Mouse (Mus musculus) testis, adult 2 months (tissue): ENCODE results near the gene Nlrx1. TPM values are rescaled to one million over a fixed set of nuclear protein-coding genes. Genes with fewer than 3 reads are reported as not detected.

Experiments
- H3K27ac ChIP-seq: fragments of 200-500 bp; 2 replicates; pipeline ENCODE4 v1.5.1; 2012; ENCODE audit warnings: low read depth, low read length; ENCODE audit not compliant: control insufficient read depth, insufficient read depth
- H3K27me3 ChIP-seq: fragments of 200-500 bp; 2 replicates; pipeline ENCODE4 v1.6.1; 2012; ENCODE audit warnings: mild to moderate bottlenecking, low read length, moderate library complexity; ENCODE audit not compliant: control insufficient read depth, insufficient read depth
- H3K36me3 ChIP-seq: fragments of 200-500 bp; 2 replicates; pipeline ENCODE4 v1.6.1; 2012; ENCODE audit warnings: mild to moderate bottlenecking, low read length; ENCODE audit not compliant: control insufficient read depth, insufficient read depth
- H3K4me1 ChIP-seq: fragments of 200-500 bp; 2 replicates; pipeline ENCODE4 v1.6.1; 2012; ENCODE audit warnings: low read length; ENCODE audit not compliant: control insufficient read depth, insufficient read depth
- H3K4me3 ChIP-seq: fragments of 200-500 bp; 2 replicates; pipeline ENCODE4 v1.5.1; 2012; ENCODE audit warnings: low read depth, mild to moderate bottlenecking, low read length, moderate library complexity, mixed read lengths; ENCODE audit not compliant: control insufficient read depth
- CTCF ChIP-seq: fragments of 200-500 bp; IDR thresholded peaks from 2 replicates; pipeline ENCODE4 v1.5.1; 2012; ENCODE audit warnings: low read depth, mild to moderate bottlenecking, inconsistent platforms, low read length, moderate library complexity; ENCODE audit not compliant: control insufficient read depth, insufficient read depth, insufficient replicate concordance
- POLR2A ChIP-seq: fragments of 200-500 bp; IDR thresholded peaks from 2 replicates; pipeline ENCODE4 v1.6.1; 2012; ENCODE audit warnings: low read depth, mild to moderate bottlenecking, inconsistent platforms, low read length, moderate library complexity; ENCODE audit not compliant: control insufficient read depth
- polyA plus RNA-seq: library from polyadenylated mRNA; depleted of rRNA; stranded (reverse); fragments of >200 nt; gene quantifications from 2 replicates; pipeline ENCODE4 v1.2.3, GENCODE M21; 2012; rRNA removed

Gene Nlrx1
- polyA plus RNA-seq, 1 experiment = 1.3 TPM

DNA sequence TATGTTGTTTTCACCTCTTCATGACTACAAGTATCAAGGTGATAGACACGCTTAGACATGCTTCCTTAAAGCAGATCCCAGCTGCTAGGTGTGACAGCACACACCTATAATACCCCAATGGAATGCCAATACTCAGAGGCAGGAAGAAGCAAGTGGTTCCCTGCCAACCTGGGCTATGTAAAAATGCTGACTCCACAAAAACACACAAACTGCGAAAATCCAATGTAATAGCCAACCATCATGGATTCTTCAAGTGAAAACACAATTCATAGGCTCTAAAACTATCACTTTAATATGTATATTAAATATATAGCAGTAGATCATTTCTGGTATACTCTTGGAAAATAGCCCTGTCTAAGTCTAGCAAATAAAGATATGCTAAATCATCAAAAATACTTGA is 60.6 kb downstream of the Nlrx1 start:
- no peaks in the 10 kb centered on the region for H3K4me1 ChIP-seq
- no peaks in the 10 kb centered on the region for H3K27me3 ChIP-seq
- no peak overlapping the region for H3K27ac ChIP-seq
- TF ChIP-seq CTCF (no peak), POLR2A (no peak)
- no peaks in the 10 kb centered on the region; the same call in 1 of the 2 replicates for H3K36me3 ChIP-seq
- H3K4me3 ChIP-seq = no peak overlapping the region

Other genes with a start within 250 kb of the Nlrx1 start
- gene Thy1, start 225.2 kb downstream of the Nlrx1 start, polyA plus RNA-seq = 0.36 and 0.95 TPM in 2 replicates
- gene Usp2, start 201.6 kb downstream of the Nlrx1 start, polyA plus RNA-seq = 597 and 615 TPM in 2 replicates
- 1.4 and 3.4 TPM in 2 replicates for gene Mfrp, start 166.9 kb downstream of the Nlrx1 start, polyA plus RNA-seq
- 2.0 and 3.1 TPM in 2 replicates for gene C1qtnf5, start 161.4 kb downstream of the Nlrx1 start, polyA plus RNA-seq
- gene Gm49380, start 155.1 kb downstream of the Nlrx1 start, polyA plus RNA-seq = 1.2 and 1.6 TPM in 2 replicates
- 37.5 and 38.3 TPM in 2 replicates for gene Rnf26, start 155.1 kb downstream of the Nlrx1 start, polyA plus RNA-seq
- 14.1 and 14.3 TPM in 2 replicates for gene Mcam, start 134.1 kb downstream of the Nlrx1 start, polyA plus RNA-seq
- 45.5 and 47.9 TPM in 2 replicates for gene Cbl, start 34.5 kb downstream of the Nlrx1 start, polyA plus RNA-seq
- gene Ccdc153, start 27.9 kb downstream of the Nlrx1 start, polyA plus RNA-seq = 0.61 and 0.69 TPM in 2 replicates
- 0.11 TPM in 1 of 2 replicates, not detected in the other for gene Pdzd3, start 17.1 kb downstream of the Nlrx1 start, polyA plus RNA-seq
- 0.58 and 0.89 TPM in 2 replicates for gene Abcg4, start 20.0 kb upstream of the Nlrx1 start, polyA plus RNA-seq
- 13.1 and 16.0 TPM in 2 replicates for gene Hinfp, start 37.1 kb upstream of the Nlrx1 start, polyA plus RNA-seq
- gene C2cd2l, start 51.7 kb upstream of the Nlrx1 start, polyA plus RNA-seq = 16.4 and 20.7 TPM in 2 replicates
- 6.5 and 6.7 TPM in 2 replicates for gene Dpagt1, start 57.4 kb upstream of the Nlrx1 start, polyA plus RNA-seq
- 107 TPM in 2 replicates for gene H2afx, start 66.1 kb upstream of the Nlrx1 start, polyA plus RNA-seq
- gene Hmbs, start 75.6 kb upstream of the Nlrx1 start, polyA plus RNA-seq = 18.2 and 19.3 TPM in 2 replicates
- 19.2 and 19.4 TPM in 2 replicates for gene Vps11, start 93.1 kb upstream of the Nlrx1 start, polyA plus RNA-seq
- 82.1 and 99.9 TPM in 2 replicates for gene Hyou1, start 110.9 kb upstream of the Nlrx1 start, polyA plus RNA-seq
- gene Slc37a4, start 128.3 kb upstream of the Nlrx1 start, polyA plus RNA-seq = 14.1 and 14.7 TPM in 2 replicates
- gene Rps25, start 138.5 kb upstream of the Nlrx1 start, polyA plus RNA-seq = 194 and 199 TPM in 2 replicates
- gene Trappc4, start 139.0 kb upstream of the Nlrx1 start, polyA plus RNA-seq = 40.0 and 41.8 TPM in 2 replicates
- 10.9 TPM in 2 replicates for gene Ccdc84, start 150.0 kb upstream of the Nlrx1 start, polyA plus RNA-seq
- 1.5 and 2.0 TPM in 2 replicates for gene Foxr1, start 172.5 kb upstream of the Nlrx1 start, polyA plus RNA-seq
- 2.2 and 4.3 TPM in 2 replicates for gene Upk2, start 186.4 kb upstream of the Nlrx1 start, polyA plus RNA-seq
- gene Bcl9l, start 214.2 kb upstream of the Nlrx1 start, polyA plus RNA-seq = 8.4 and 9.1 TPM in 2 replicates